Mouse (Mus musculus) layer of hippocampus, adult 9-10 months (tissue): ENCODE measurements at regions not wholly inside any gene's neighbourhood (a gene's known extent, or its start where the extent isn't known, plus 50 kb on each side); places are given as distances from the start of the nearest gene placed in this dataset.
A peak's percentile ranks its signal among the peaks of the same experiment; 100 is the strongest.

Experiments used
- DNase-seq: peaks from one replicate; pipeline ENCODE4 v3.0.0; 2022; ENCODE audit warnings: low spot score

DNA sequence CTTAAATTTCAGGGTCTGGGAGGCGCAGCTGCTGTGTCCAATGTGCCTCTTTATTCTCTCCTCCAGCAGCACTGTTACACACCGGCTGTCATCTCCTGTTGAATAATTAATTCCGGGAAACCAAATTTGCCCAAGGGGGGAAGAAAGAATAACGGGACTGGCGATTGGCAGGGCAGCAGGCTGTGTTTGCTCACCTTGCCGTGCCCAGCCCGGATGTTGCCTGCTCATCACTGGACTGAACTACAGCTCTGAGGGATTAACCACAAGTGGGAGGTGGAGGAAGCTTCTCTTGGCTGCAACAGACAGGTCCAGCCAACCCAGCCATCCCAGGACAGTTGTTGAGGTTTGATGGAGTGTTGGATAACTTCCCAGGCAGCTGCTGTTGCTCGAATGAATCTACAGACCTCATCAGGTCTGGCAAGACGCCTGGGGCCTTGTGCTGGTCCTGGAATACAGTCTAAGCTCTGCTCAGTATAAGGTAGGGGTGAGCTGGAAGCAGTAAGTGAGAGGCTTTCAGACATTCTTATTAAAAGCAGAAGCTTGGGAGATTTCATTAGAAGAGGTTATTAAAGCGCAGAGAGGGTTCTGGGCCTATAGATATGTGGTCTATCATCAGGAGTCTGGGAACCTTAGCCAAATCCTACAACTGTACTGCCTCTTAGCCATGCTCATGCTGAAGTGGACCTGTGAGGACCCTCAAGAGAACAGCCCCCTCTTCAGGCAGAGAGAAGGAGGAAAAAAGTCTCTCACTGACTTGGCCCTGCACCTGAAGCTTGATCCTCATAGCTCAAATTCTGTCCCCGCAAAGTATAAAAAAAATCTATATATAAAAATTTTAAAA is 291.8 kb downstream of the Il20rb start:
- no peak for DNase-seq

GRCm38 (mm10) chr9:100194158-100194557 is 292.4 kb downstream of the Il20rb start:
- DNase-seq, result no peak

DNA sequence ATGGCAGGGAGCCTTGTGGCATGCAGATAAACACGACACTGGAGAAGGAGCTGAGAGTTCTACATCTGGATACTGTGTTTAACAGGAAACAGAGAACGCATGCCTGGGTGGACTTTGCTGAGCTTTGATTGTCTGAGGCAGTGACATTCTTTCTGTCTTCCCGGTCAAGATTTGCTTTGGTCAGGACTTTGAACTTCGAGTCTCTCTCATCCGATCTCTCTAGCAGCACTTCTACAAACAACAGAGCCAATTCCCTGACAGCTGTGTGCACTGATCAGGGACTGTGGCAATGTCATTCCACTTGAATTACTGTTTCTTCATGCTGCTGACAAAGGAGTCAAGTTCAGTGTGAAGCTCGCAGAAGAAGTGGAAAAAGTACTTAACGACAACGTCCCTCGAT is 302.5 kb downstream of the Il20rb start:
- no peak for DNase-seq

DNA sequence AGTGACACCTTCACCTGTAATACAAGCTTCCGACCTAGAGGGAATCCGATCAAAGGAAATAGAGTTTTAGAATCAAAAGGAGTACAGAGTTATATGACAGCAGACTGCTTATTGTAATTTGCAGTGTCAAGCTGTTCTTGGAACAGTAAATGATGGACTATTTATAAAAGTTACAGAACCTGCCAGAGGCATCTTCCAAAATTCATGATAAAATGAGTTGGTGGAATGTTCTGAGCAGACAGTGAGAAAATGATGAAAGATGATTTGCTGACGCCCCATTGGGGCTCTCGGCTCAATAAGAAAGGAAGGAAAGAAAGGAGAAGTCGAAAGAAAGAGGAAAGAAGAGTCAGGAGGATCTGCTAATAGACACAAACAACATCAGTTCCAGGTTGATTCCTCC is 300.3 kb upstream of the Sox14 start:
- peak; percentile 9 for DNase-seq

- DNase-seq, result no peak
Measured at GRCm38 (mm10) chr9:100166256-100166655, 290.3 kb upstream of the Sox14 start.

DNA sequence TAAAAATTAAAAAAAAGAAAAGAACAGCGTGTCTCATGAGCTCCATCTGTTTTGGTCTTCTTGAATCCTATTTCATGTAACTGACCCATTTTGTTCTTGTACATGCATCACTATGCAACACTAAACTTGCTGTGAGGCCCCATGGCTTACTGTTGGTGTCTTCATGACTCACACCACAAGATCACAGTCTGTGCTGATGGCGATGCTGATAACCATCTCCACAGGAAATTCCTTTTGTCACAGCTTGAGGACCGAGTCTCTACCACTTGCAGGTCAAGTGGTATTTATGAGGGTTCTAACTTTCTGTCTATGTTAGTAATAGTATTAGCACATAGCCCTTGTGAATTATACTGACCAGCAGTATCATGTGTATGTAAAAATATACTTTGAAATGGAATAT is 286.0 kb upstream of the Sox14 start:
- DNase-seq, result no peak
